Mouse (Mus musculus): ENCODE results near the gene Sh3bgrl3. TPM values are rescaled to one million over a fixed set of nuclear protein-coding genes. Genes with fewer than 3 reads are reported as not detected.
"Not testable (repeated sequence)": the region's sequence is repeated elsewhere in the genome, so short reads cannot be mapped to it uniquely, and the experiment has no call there.

Sh3bgrl3 gene
- polyA plus RNA-seq (2012; rRNA removed), result 85.6 and 157 TPM in 2 replicates

- Histone ChIP-seq H3K4me1 (ENCODE audit: control insufficient read depth, insufficient read depth, low read length) (peaks cover 16% of the 10 kb centered on the region), H3K27ac (ENCODE audit: control insufficient read depth, insufficient read depth, low read depth, low read length) (peak within 1 kb of the TSS; percentile 85), H3K4me3 (ENCODE audit: control insufficient read depth, low read depth, low read length) (peak within 1 kb of the TSS; percentile 92), H3K36me3 (ENCODE audit: control insufficient read depth, insufficient read depth, low read length) (no peaks in the 10 kb centered on the region), H3K27me3 (ENCODE audit: control insufficient read depth, insufficient read depth, low read length) (no peaks in the 10 kb centered on the region)
- no peak for TF ChIP-seq CTCF (IDR thresholded peaks at IDR 0.05; ENCODE audit: control insufficient read depth, insufficient read depth, insufficient replicate concordance, low read depth, low read length)
- TF ChIP-seq POLR2A (IDR thresholded peaks at IDR 0.05; ENCODE audit: control insufficient read depth, low read depth, low read length), result peak; percentile 80
Measured at GRCm38 (mm10) chr4:134128221-134128982, at the start of gene Sh3bgrl3. Gene Sh3bgrl3 (minus strand): TSS chr4:134128789.

DNA sequence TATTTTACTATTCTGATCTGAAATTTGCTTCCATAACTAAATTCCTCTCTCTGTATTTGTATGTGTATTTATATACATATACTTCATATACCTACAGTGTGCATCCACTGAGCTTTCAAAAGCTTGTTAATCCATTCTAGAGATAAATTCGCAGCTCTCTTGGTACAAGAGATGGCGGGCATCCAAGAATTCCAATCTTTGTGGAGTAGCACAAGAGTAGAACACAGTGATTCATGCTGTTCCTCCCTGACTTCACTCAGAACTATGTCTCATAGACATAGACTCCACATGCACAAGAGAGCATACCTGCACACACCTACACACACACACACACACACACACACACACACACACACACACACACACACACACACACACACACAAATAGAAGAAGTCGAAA is 43.8 kb upstream of the Sh3bgrl3 start:
- H3K36me3 ChIP-seq (ENCODE audit: control insufficient read depth, insufficient read depth, low read length), result 0 out of 2 replicates have a peak, but pooled peaks cover 1% of the 10 kb centered on the region
- H3K27me3 ChIP-seq (ENCODE audit: control insufficient read depth, insufficient read depth, low read length), result no peaks in the 10 kb centered on the region
- H3K4me1 ChIP-seq (ENCODE audit: control insufficient read depth, insufficient read depth, low read length), result no peaks in the 10 kb centered on the region
- H3K4me3 ChIP-seq (ENCODE audit: control insufficient read depth, low read depth, low read length), result no peak overlapping the region
- no peak overlapping the region for H3K27ac ChIP-seq (ENCODE audit: control insufficient read depth, insufficient read depth, low read depth, low read length)
- TF ChIP-seq POLR2A (IDR thresholded peaks at IDR 0.05; ENCODE audit: control insufficient read depth, low read depth, low read length) (no peak), CTCF (IDR thresholded peaks at IDR 0.05; ENCODE audit: control insufficient read depth, insufficient read depth, insufficient replicate concordance, low read depth, low read length) (no peak)

DNA sequence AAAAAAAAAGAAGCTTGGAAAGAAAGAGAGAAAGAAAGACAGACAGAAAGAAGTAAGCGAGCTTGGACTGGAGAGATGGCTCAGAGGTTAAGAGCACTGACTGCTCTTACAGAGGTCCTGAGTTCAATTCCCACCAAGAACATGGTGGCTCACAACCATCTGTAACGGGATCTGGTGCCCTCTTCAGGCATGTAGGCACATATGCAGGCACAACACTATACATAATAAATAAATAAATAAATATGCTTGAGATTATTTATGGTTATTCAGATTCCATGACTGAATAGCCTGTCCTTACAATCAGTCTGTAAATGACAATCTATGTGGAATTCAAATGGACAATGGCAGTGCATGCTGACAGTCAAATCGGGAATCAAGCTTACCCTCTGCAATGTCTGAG is 38.3 kb upstream of the Sh3bgrl3 start:
- no peaks in the 10 kb centered on the region for H3K4me1 ChIP-seq (ENCODE audit: control insufficient read depth, insufficient read depth, low read length)
- H3K27me3 ChIP-seq (ENCODE audit: control insufficient read depth, insufficient read depth, low read length), result no peaks in the 10 kb centered on the region
- TF ChIP-seq POLR2A (IDR thresholded peaks at IDR 0.05; ENCODE audit: control insufficient read depth, low read depth, low read length), result no peak
- no peak for TF ChIP-seq CTCF (IDR thresholded peaks at IDR 0.05; ENCODE audit: control insufficient read depth, insufficient read depth, insufficient replicate concordance, low read depth, low read length)
- no peak overlapping the region for H3K4me3 ChIP-seq (ENCODE audit: control insufficient read depth, low read depth, low read length)
- H3K27ac ChIP-seq (ENCODE audit: control insufficient read depth, insufficient read depth, low read depth, low read length), result no peak overlapping the region
- peaks cover 2% of the 10 kb centered on the region; the same call in 1 of the 2 replicates for H3K36me3 ChIP-seq (ENCODE audit: control insufficient read depth, insufficient read depth, low read length)

DNA sequence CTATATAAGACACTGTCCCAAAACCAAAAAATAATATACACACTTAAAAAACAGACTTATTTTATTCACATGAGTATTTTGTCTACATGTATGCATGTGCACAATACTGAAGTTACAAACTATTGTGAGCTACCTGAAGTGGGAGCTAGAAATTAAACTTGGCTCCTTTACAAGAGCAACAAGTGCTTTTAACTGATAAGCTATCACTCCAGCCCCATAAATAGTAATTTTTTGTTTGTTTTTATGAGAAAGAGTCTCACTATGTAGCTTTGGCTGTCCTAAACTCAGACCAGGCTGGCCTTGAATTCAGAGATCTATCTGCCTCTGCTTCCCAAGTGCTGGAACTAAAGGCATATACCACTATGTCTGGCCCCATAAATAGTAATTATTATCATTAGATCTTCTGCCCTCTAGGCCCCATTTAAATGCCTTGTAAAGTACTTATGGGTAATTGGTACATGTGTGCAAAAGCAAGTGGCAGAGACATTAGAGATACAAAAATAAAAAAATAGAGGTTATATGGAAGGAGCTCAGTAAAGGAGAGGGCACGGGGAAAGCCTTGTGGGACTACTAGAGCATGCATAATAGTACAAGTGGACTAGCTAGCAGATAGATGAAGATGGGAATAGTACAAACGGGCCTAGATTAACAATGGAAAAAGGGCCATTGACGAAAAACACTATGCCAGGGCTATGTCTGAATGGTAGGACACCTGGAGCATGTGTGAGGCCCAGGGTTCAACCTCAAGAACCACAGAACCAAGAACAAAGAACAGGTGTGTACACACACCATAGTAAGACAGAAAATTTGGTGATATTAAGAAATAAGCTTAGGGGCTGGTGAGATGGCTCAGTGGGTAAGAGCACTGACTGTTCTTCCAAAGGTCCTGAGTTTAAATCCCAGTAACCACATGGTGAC is 37.2 kb upstream of the Sh3bgrl3 start:
- Histone ChIP-seq H3K36me3 (ENCODE audit: control insufficient read depth, insufficient read depth, low read length) (peaks cover 2% of the 10 kb centered on the region; the same call in 1 of the 2 replicates), H3K4me1 (ENCODE audit: control insufficient read depth, insufficient read depth, low read length) (no peaks in the 10 kb centered on the region), H3K27me3 (ENCODE audit: control insufficient read depth, insufficient read depth, low read length) (no peaks in the 10 kb centered on the region), H3K4me3 (ENCODE audit: control insufficient read depth, low read depth, low read length) (no peak overlapping the region), H3K27ac (ENCODE audit: control insufficient read depth, insufficient read depth, low read depth, low read length) (no peak overlapping the region)
- TF ChIP-seq POLR2A (IDR thresholded peaks at IDR 0.05; ENCODE audit: control insufficient read depth, low read depth, low read length) (no peak), CTCF (IDR thresholded peaks at IDR 0.05; ENCODE audit: control insufficient read depth, insufficient read depth, insufficient replicate concordance, low read depth, low read length) (no peak)

DNA sequence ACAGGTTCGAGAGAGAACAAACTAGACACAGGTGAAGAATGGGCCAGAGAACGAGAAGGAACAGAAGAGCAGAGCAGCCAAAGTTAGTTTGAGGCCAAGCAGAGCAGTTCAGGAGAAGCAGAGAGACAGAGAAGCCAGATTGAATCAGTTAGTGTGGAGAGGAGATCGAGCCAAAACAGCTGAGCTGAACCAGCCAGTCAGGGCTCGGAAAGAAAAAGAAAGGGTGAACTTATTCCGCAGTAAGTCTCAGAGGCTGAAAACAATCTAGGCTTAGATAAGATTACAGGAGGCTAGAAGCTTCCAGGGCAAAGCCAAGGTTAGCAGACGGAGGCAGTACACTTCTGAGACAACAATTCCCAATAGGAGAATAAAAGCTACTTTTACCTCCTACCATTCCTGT is 36.4 kb upstream of the Sh3bgrl3 start:
- no peaks in the 10 kb centered on the region for H3K27me3 ChIP-seq (ENCODE audit: control insufficient read depth, insufficient read depth, low read length)
- no peak overlapping the region for H3K4me3 ChIP-seq (ENCODE audit: control insufficient read depth, low read depth, low read length)
- TF ChIP-seq CTCF (IDR thresholded peaks at IDR 0.05; ENCODE audit: control insufficient read depth, insufficient read depth, insufficient replicate concordance, low read depth, low read length) (no peak), POLR2A (IDR thresholded peaks at IDR 0.05; ENCODE audit: control insufficient read depth, low read depth, low read length) (no peak)
- H3K36me3 ChIP-seq (ENCODE audit: control insufficient read depth, insufficient read depth, low read length), result peaks cover 2% of the 10 kb centered on the region; the same call in 1 of the 2 replicates
- H3K27ac ChIP-seq (ENCODE audit: control insufficient read depth, insufficient read depth, low read depth, low read length), result peak overlapping the region; percentile 84
- H3K4me1 ChIP-seq (ENCODE audit: control insufficient read depth, insufficient read depth, low read length), result no peaks in the 10 kb centered on the region

DNA sequence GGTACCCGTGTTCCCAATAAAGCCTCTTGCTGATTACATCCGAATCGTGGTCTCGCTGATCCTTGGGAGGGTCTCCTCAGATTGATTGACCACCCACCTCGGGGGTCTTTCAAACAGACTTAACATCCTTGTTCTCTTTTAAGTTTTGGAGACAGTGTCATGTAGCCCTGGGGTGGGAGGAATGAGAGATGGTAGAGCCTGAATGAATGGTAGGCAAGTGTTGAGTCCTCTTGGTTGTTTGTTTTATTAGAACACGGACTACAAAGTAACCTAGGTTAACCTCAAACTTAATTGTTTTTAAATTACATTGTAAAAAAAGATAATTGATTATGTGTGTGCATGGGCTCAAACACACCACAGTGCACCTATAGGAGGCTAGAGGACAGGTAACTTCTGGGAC is 36.0 kb upstream of the Sh3bgrl3 start:
- TF ChIP-seq POLR2A (IDR thresholded peaks at IDR 0.05; ENCODE audit: control insufficient read depth, low read depth, low read length) (no peak), CTCF (IDR thresholded peaks at IDR 0.05; ENCODE audit: control insufficient read depth, insufficient read depth, insufficient replicate concordance, low read depth, low read length) (no peak)

GRCm38 (mm10) chr4:134160071-134160470 is 31.5 kb upstream of the Sh3bgrl3 start:
- H3K27ac ChIP-seq (ENCODE audit: control insufficient read depth, insufficient read depth, low read depth, low read length), result peak overlapping the region; percentile 49; the same call in 1 of the 2 replicates
- H3K4me1 ChIP-seq (ENCODE audit: control insufficient read depth, insufficient read depth, low read length); H3K36me3 ChIP-seq (ENCODE audit: control insufficient read depth, insufficient read depth, low read length); H3K27me3 ChIP-seq (ENCODE audit: control insufficient read depth, insufficient read depth, low read length): not testable (repeated sequence)
- peak overlapping the region; percentile 50 for H3K4me3 ChIP-seq (ENCODE audit: control insufficient read depth, low read depth, low read length)

More for the DNA sequence above, 36.0 kb upstream of the Sh3bgrl3 start:
- Histone ChIP-seq H3K36me3 (ENCODE audit: control insufficient read depth, insufficient read depth, low read length) (peaks cover 2% of the 10 kb centered on the region; the same call in 1 of the 2 replicates), H3K4me3 (ENCODE audit: control insufficient read depth, low read depth, low read length) (no peak overlapping the region), H3K27me3 (ENCODE audit: control insufficient read depth, insufficient read depth, low read length) (no peaks in the 10 kb centered on the region), H3K27ac (ENCODE audit: control insufficient read depth, insufficient read depth, low read depth, low read length) (peak overlapping the region; percentile 84), H3K4me1 (ENCODE audit: control insufficient read depth, insufficient read depth, low read length) (no peaks in the 10 kb centered on the region)

All from testis, adult 2 months (tissue).